Mouse (Mus musculus) heart, postnatal 4 days (tissue): ENCODE results near the gene Gfod2. TPM values are rescaled to one million over a fixed set of nuclear protein-coding genes. Genes with fewer than 3 reads are reported as not detected.

ENCODE experiments used
- DNase-seq: peaks from one replicate; pipeline ENCODE4 v3.0.0; 2021
- total RNA-seq, 2 experiments: library from RNA; stranded (reverse); gene quantifications; 2 replicates each; pipeline ENCODE4 v1.2.3; 2021

Gfod2 gene
- total RNA-seq, 2 experiments from 2014 or later: 4.6 to 4.9 TPM

- no peak for DNase-seq
Observed at GRCm38 (mm10) chr8:105702001-105702401, 56.5 kb downstream of the Gfod2 start.

- DNase-seq: peak; percentile 98
Observed at GRCm38 (mm10) chr8:105700966-105701824, 57.3 kb downstream of the Gfod2 start, which contains the start of the genes Acd and Pard6a. Gene Acd (minus strand): TSS chr8:105701102. Gene Pard6a (plus strand): TSS chr8:105701148.

DNA sequence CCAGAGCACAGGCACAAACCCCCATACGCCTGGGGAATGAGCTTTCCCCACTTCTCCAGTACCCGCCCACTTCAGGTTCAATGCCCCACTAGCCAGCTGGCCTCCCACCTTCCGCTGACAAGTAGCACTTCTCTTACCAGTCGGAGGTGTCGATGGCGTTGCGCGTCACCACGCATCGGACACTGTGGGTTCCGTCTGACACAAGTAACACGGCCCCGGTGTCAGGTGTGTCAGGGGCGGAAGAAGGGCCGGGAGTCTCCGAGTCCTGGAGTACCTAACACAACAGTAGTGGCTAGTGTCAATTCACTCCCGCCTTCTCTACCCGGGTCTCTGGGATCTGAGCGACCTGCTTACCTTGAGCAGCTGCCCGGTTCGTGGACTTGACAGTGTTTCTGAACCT lies 57.9 kb downstream of the Gfod2 start:
- peak; percentile 61 for DNase-seq

GRCm38 (mm10) chr8:105699488-105700215 lies 58.8 kb downstream of the Gfod2 start:
- DNase-seq: no peak

DNA sequence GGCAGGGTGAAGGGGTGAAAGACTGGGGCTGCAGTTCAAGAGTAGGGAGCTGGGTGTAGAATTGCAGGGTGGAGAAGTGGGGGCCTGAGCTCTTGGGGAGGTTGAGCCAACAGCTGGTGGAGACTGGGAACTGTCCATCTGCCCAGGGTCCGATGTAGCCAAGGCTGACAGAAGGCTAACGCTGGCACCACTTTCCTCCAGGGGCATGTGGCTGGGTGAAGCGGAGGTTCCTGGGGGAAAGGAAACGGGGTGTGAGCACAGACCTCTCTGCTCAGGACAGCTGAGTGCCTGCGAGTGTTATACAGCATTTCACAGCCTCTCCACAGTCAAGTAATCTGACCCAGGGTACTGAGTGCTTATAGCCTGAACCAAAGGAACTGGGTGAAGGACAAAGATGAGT lies 59.7 kb downstream of the Gfod2 start:
- no peak for DNase-seq

DNA sequence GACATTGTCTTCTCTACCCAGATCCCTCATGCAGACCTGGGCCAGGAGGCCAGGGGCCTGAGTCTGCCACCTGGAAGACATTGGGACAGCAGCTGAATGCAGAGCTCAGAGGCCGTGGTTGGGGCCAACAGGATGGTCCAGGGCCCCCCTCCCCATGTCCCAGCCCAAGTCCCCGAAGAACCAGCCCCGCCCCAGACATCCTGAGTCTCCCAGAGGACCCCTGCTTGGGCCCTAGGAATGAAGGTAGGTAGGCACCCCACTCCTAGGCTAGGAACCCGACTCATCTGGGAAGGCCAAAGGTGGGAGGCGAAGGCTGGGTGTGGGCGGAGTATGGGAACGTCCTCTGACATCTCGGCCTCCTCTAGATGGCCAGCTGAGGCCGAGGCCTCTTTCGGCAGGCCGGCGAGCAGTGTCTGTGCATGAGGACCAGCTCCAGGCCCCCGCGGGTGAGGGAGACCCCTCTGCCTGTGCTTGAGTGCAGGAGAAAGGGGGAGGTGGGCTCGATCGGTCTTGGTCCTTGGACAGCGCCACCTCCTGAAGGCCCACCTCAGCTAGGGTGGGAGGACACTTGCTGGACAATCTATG lies 61.2 kb downstream of the Gfod2 start:
- DNase-seq: no peak

- no peak for DNase-seq
Observed at GRCm38 (mm10) chr8:105695080-105695780, 63.2 kb downstream of the Gfod2 start.

- DNase-seq: no peak
Observed at GRCm38 (mm10) chr8:105694051-105694799, 64.2 kb downstream of the Gfod2 start.

DNA sequence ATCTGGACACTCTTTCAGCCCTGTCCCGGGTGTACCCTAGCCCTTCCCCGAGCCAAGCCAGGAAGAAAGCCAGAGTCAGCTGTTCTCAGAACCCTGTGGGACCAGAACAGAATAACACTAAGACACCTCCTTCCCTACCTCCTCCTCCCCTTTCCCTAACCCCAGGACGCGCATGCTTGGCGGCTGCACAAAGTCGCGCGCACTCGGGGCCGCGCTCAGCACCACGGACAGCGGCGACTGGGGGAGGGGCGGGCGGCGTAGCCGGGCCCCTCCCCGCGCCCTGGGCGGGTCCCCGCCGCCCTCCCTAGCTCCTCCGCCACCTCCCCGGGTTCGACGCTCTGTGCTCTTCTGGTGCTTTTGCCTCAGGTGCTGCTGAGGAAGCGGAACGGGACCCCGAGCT lies 64.8 kb downstream of the Gfod2 start:
- peak; percentile 82 for DNase-seq

DNA sequence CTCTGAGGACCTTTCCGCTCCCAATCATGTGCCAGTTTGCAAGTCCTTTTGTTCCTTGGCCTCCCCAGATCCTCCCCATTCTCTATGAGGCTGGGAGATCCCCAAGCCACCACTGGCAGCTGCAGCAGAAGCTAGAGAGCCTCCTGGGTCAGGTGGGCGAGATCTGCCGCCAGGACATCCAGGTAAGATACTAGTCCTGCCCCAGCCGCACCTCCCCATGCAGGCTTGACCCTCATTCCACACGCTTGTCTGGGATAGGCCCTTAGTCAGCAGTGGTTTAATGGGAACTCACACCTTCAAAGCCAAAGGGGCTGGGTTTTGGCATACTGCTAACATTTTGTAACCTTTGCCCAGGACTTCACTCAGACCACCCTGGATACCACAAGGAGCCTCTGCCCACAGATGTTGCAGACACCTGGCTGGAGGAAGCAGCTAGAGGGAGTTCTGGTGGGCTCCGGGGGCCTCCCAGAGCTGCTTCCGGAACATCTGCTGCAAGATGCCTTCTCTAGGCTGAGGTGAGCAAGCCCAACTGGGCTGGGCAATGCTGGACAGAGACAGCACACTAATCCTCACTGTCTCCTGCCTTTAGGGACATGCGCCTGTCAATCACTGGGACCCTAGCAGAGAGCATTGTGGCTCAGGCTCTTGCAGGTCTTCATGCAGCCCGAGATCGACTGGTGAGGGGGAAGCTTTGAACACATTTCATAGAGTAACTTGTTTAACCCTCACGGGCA lies 65.8 kb downstream of the Gfod2 start:
- DNase-seq: no peak

- DNase-seq: no peak
Observed at GRCm38 (mm10) chr8:105690978-105691377, 67.5 kb downstream of the Gfod2 start.

- DNase-seq: no peak
Observed at GRCm38 (mm10) chr8:105689983-105690360, 68.5 kb downstream of the Gfod2 start.

GRCm38 (mm10) chr8:105689256-105689982 lies 69.0 kb downstream of the Gfod2 start:
- DNase-seq: no peak

GRCm38 (mm10) chr8:105688242-105688752 lies 70.2 kb downstream of the Gfod2 start:
- no peak for DNase-seq

GRCm38 (mm10) chr8:105687512-105687911 lies 71.0 kb downstream of the Gfod2 start:
- no peak for DNase-seq

DNA sequence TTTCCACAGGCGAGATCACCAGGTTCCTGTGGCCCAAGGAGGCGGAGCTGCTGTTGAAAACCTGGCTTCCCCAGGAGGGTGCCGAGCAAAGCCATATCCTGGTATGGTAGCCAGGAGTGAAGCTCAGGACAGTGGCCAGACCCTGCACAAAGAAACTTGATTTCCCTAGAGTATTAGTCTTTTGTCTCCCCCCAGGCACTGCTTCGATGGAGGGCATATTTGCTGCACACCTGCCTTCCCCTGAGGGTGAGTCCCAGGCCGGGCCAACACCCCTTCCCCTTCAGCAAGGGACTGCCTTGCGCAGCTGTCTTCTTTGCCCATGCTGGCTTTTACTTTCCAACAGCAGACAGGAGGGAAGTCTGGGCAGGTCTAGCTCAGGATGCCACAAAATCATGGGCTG lies 71.9 kb downstream of the Gfod2 start:
- DNase-seq: no peak

- peak; percentile 80 for DNase-seq
Observed at GRCm38 (mm10) chr8:105685796-105686308, 72.6 kb downstream of the Gfod2 start, which contains the start of gene Carmil2. Gene Carmil2 (plus strand): TSS chr8:105686274.

DNA sequence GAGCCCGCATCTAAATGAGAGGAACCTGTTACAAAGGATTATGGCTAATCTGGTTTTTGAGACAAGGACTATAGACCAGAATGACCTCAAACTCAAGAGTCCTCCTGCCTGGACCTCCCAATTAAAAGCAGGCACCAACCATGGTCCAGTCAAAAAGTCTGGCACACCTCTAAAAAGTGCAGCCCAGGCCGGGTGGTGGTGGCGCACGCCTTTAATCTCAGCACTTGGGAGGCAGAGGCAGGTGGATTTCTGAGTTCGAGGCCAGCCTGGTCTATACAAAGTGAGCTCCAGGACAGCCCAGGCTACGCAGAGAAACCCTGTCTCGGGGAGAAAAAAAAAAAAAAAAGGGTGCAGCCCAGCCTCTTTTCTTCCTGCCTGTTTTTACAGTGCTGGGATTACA lies 73.1 kb downstream of the Gfod2 start:
- no peak for DNase-seq

GRCm38 (mm10) chr8:105677891-105678290 lies 80.6 kb downstream of the Gfod2 start:
- no peak for DNase-seq
